Mouse (Mus musculus): Measurements from ENCODE around the gene Gm49378. TPM values are rescaled to one million over a fixed set of nuclear protein-coding genes. Genes with fewer than 3 reads are reported as not detected.

The Gm49378 gene
- polyA plus RNA-seq (2015; fragmentation: Illumina TruSeq; extraction: RNeasy Lipid Tissue Mini Kit (QIAGEN cat#74804); ENCODE audit: insufficient read depth, low replicate concordance) = 1.5 TPM

GRCm38 (mm10) chr14:55637795-55638194, at the start of gene Gm49378:
Gene Gm49378 (minus strand): TSS chr14:55637895.

GRCm38 (mm10) chr14:55681160-55682117, 43.7 kb upstream of the Gm49378 start, which contains the start of gene Tinf2:
Gene Tinf2 (minus strand): TSS chr14:55681820.

GRCm38 (mm10) chr14:55671833-55672740, 34.4 kb upstream of the Gm49378 start, which contains the start of the genes Gmpr2 and Nedd8:
Gene Gmpr2 (plus strand): TSS chr14:55671941.
Gene Nedd8 (minus strand): TSS chr14:55672124.

GRCm38 (mm10) chr14:55659960-55660573, 22.4 kb upstream of the Gm49378 start, which contains the start of gene Mdp1:
Gene Mdp1 (minus strand): TSS chr14:55660508.

GRCm38 (mm10) chr14:55649884-55650283, 12.2 kb upstream of the Gm49378 start, which contains the start of gene Tssk4:
Gene Tssk4 (plus strand): TSS chr14:55650184.

GRCm38 (mm10) chr14:55643060-55643907, 5.6 kb upstream of the Gm49378 start, which contains the start of gene Tm9sf1:
Gene Tm9sf1 (minus strand): TSS chr14:55643806.

GRCm38 (mm10) chr14:55635523-55636007, 2.1 kb downstream of the Gm49378 start, which contains the start of gene Ipo4:
Gene Ipo4 (minus strand): TSS chr14:55635957.

GRCm38 (mm10) chr14:55617822-55618221, 19.9 kb downstream of the Gm49378 start, which contains the start of gene Rec8:
Gene Rec8 (plus strand): TSS chr14:55618037.

GRCm38 (mm10) chr14:55603271-55603632, 34.4 kb downstream of the Gm49378 start, which contains the start of gene Irf9:
Gene Irf9 (plus strand): TSS chr14:55603571.

GRCm38 (mm10) chr14:55591331-55591891, 46.3 kb downstream of the Gm49378 start, which contains the start of gene Rnf31:
Gene Rnf31 (plus strand): TSS chr14:55591708.

GRCm38 (mm10) chr14:55590748-55591330, 46.9 kb downstream of the Gm49378 start, which contains the start of gene Psme2:
Gene Psme2 (minus strand): TSS chr14:55591113.

GRCm38 (mm10) chr14:55584702-55585565, 52.8 kb downstream of the Gm49378 start, which contains the start of gene Emc9:
Gene Emc9 (minus strand): TSS chr14:55585302.

Other genes with a start within 250 kb of the Gm49378 start
- gene Dhrs4, start 159.1 kb downstream of the Gm49378 start, polyA plus RNA-seq (2015; fragmentation: Illumina TruSeq; extraction: RNeasy Lipid Tissue Mini Kit (QIAGEN cat#74804); ENCODE audit: insufficient read depth, low replicate concordance) = 26.8 TPM
- gene Carmil3, start 147.2 kb downstream of the Gm49378 start, polyA plus RNA-seq (2015; fragmentation: Illumina TruSeq; extraction: RNeasy Lipid Tissue Mini Kit (QIAGEN cat#74804); ENCODE audit: insufficient read depth, low replicate concordance) = 0.87 TPM
- gene Cpne6, start 127.5 kb downstream of the Gm49378 start, polyA plus RNA-seq (2015; fragmentation: Illumina TruSeq; extraction: RNeasy Lipid Tissue Mini Kit (QIAGEN cat#74804); ENCODE audit: insufficient read depth, low replicate concordance) = not detected
- gene Nrl, start 112.9 kb downstream of the Gm49378 start, polyA plus RNA-seq (2015; fragmentation: Illumina TruSeq; extraction: RNeasy Lipid Tissue Mini Kit (QIAGEN cat#74804); ENCODE audit: insufficient read depth, low replicate concordance) = not detected
- 23.0 TPM for gene Pck2, start 97.6 kb downstream of the Gm49378 start, polyA plus RNA-seq (2015; fragmentation: Illumina TruSeq; extraction: RNeasy Lipid Tissue Mini Kit (QIAGEN cat#74804); ENCODE audit: insufficient read depth, low replicate concordance)
- gene Dcaf11, start 77.9 kb downstream of the Gm49378 start, polyA plus RNA-seq (2015; fragmentation: Illumina TruSeq; extraction: RNeasy Lipid Tissue Mini Kit (QIAGEN cat#74804); ENCODE audit: insufficient read depth, low replicate concordance) = 64.7 TPM
- gene A730061H03Rik, start 77.5 kb downstream of the Gm49378 start, polyA plus RNA-seq (2015; fragmentation: Illumina TruSeq; extraction: RNeasy Lipid Tissue Mini Kit (QIAGEN cat#74804); ENCODE audit: insufficient read depth, low replicate concordance) = not detected
- not detected for gene Fitm1, start 62.3 kb downstream of the Gm49378 start, polyA plus RNA-seq (2015; fragmentation: Illumina TruSeq; extraction: RNeasy Lipid Tissue Mini Kit (QIAGEN cat#74804); ENCODE audit: insufficient read depth, low replicate concordance)
- gene Psme1, start 59.8 kb downstream of the Gm49378 start, polyA plus RNA-seq (2015; fragmentation: Illumina TruSeq; extraction: RNeasy Lipid Tissue Mini Kit (QIAGEN cat#74804); ENCODE audit: insufficient read depth, low replicate concordance) = 474 TPM
- 11.9 TPM for gene Emc9, start 52.6 kb downstream of the Gm49378 start, polyA plus RNA-seq (2015; fragmentation: Illumina TruSeq; extraction: RNeasy Lipid Tissue Mini Kit (QIAGEN cat#74804); ENCODE audit: insufficient read depth, low replicate concordance)
- 451 TPM for gene Psme2, start 46.8 kb downstream of the Gm49378 start, polyA plus RNA-seq (2015; fragmentation: Illumina TruSeq; extraction: RNeasy Lipid Tissue Mini Kit (QIAGEN cat#74804); ENCODE audit: insufficient read depth, low replicate concordance)
- 67.4 TPM for gene Rnf31, start 46.2 kb downstream of the Gm49378 start, polyA plus RNA-seq (2015; fragmentation: Illumina TruSeq; extraction: RNeasy Lipid Tissue Mini Kit (QIAGEN cat#74804); ENCODE audit: insufficient read depth, low replicate concordance)
- gene Irf9, start 34.3 kb downstream of the Gm49378 start, polyA plus RNA-seq (2015; fragmentation: Illumina TruSeq; extraction: RNeasy Lipid Tissue Mini Kit (QIAGEN cat#74804); ENCODE audit: insufficient read depth, low replicate concordance) = 106 TPM
- 2.6 TPM for gene Rec8, start 19.9 kb downstream of the Gm49378 start, polyA plus RNA-seq (2015; fragmentation: Illumina TruSeq; extraction: RNeasy Lipid Tissue Mini Kit (QIAGEN cat#74804); ENCODE audit: insufficient read depth, low replicate concordance)
- gene Ipo4, start 1.9 kb downstream of the Gm49378 start, polyA plus RNA-seq (2015; fragmentation: Illumina TruSeq; extraction: RNeasy Lipid Tissue Mini Kit (QIAGEN cat#74804); ENCODE audit: insufficient read depth, low replicate concordance) = 21.3 TPM
- gene Tm9sf1, start 5.9 kb upstream of the Gm49378 start, polyA plus RNA-seq (2015; fragmentation: Illumina TruSeq; extraction: RNeasy Lipid Tissue Mini Kit (QIAGEN cat#74804); ENCODE audit: insufficient read depth, low replicate concordance) = 57.7 TPM
- gene Tssk4, start 12.3 kb upstream of the Gm49378 start, polyA plus RNA-seq (2015; fragmentation: Illumina TruSeq; extraction: RNeasy Lipid Tissue Mini Kit (QIAGEN cat#74804); ENCODE audit: insufficient read depth, low replicate concordance) = 1.7 TPM
- gene Mdp1, start 22.6 kb upstream of the Gm49378 start, polyA plus RNA-seq (2015; fragmentation: Illumina TruSeq; extraction: RNeasy Lipid Tissue Mini Kit (QIAGEN cat#74804); ENCODE audit: insufficient read depth, low replicate concordance) = 71.8 TPM
- gene Gmpr2, start 34.0 kb upstream of the Gm49378 start, polyA plus RNA-seq (2015; fragmentation: Illumina TruSeq; extraction: RNeasy Lipid Tissue Mini Kit (QIAGEN cat#74804); ENCODE audit: insufficient read depth, low replicate concordance) = 54.9 TPM
- 226 TPM for gene Nedd8, start 34.2 kb upstream of the Gm49378 start, polyA plus RNA-seq (2015; fragmentation: Illumina TruSeq; extraction: RNeasy Lipid Tissue Mini Kit (QIAGEN cat#74804); ENCODE audit: insufficient read depth, low replicate concordance)
- gene Tinf2, start 43.9 kb upstream of the Gm49378 start, polyA plus RNA-seq (2015; fragmentation: Illumina TruSeq; extraction: RNeasy Lipid Tissue Mini Kit (QIAGEN cat#74804); ENCODE audit: insufficient read depth, low replicate concordance) = 54.5 TPM
- 15.3 TPM for gene Tgm1, start 76.0 kb upstream of the Gm49378 start, polyA plus RNA-seq (2015; fragmentation: Illumina TruSeq; extraction: RNeasy Lipid Tissue Mini Kit (QIAGEN cat#74804); ENCODE audit: insufficient read depth, low replicate concordance)
- 19.2 TPM for gene Rabggta, start 84.4 kb upstream of the Gm49378 start, polyA plus RNA-seq (2015; fragmentation: Illumina TruSeq; extraction: RNeasy Lipid Tissue Mini Kit (QIAGEN cat#74804); ENCODE audit: insufficient read depth, low replicate concordance)
- gene Dhrs1, start 107.8 kb upstream of the Gm49378 start, polyA plus RNA-seq (2015; fragmentation: Illumina TruSeq; extraction: RNeasy Lipid Tissue Mini Kit (QIAGEN cat#74804); ENCODE audit: insufficient read depth, low replicate concordance) = 90.3 TPM
- 22.0 TPM for gene Nop9, start 107.8 kb upstream of the Gm49378 start, polyA plus RNA-seq (2015; fragmentation: Illumina TruSeq; extraction: RNeasy Lipid Tissue Mini Kit (QIAGEN cat#74804); ENCODE audit: insufficient read depth, low replicate concordance)
- not detected for gene Cideb, start 120.6 kb upstream of the Gm49378 start, polyA plus RNA-seq (2015; fragmentation: Illumina TruSeq; extraction: RNeasy Lipid Tissue Mini Kit (QIAGEN cat#74804); ENCODE audit: insufficient read depth, low replicate concordance)
- 0.28 TPM for gene Ltb4r2, start 123.5 kb upstream of the Gm49378 start, polyA plus RNA-seq (2015; fragmentation: Illumina TruSeq; extraction: RNeasy Lipid Tissue Mini Kit (QIAGEN cat#74804); ENCODE audit: insufficient read depth, low replicate concordance)
- gene Ltb4r1, start 128.1 kb upstream of the Gm49378 start, polyA plus RNA-seq (2015; fragmentation: Illumina TruSeq; extraction: RNeasy Lipid Tissue Mini Kit (QIAGEN cat#74804); ENCODE audit: insufficient read depth, low replicate concordance) = 1.8 TPM
- 3.7 TPM for gene Adcy4, start 146.2 kb upstream of the Gm49378 start, polyA plus RNA-seq (2015; fragmentation: Illumina TruSeq; extraction: RNeasy Lipid Tissue Mini Kit (QIAGEN cat#74804); ENCODE audit: insufficient read depth, low replicate concordance)
- 53.5 TPM for gene Ripk3, start 151.0 kb upstream of the Gm49378 start, polyA plus RNA-seq (2015; fragmentation: Illumina TruSeq; extraction: RNeasy Lipid Tissue Mini Kit (QIAGEN cat#74804); ENCODE audit: insufficient read depth, low replicate concordance)
- gene Nfatc4, start 185.2 kb upstream of the Gm49378 start, polyA plus RNA-seq (2015; fragmentation: Illumina TruSeq; extraction: RNeasy Lipid Tissue Mini Kit (QIAGEN cat#74804); ENCODE audit: insufficient read depth, low replicate concordance) = 3.8 TPM
- gene Nynrin, start 216.1 kb upstream of the Gm49378 start, polyA plus RNA-seq (2015; fragmentation: Illumina TruSeq; extraction: RNeasy Lipid Tissue Mini Kit (QIAGEN cat#74804); ENCODE audit: insufficient read depth, low replicate concordance) = 2.3 TPM
- gene Cbln3, start 246.5 kb upstream of the Gm49378 start, polyA plus RNA-seq (2015; fragmentation: Illumina TruSeq; extraction: RNeasy Lipid Tissue Mini Kit (QIAGEN cat#74804); ENCODE audit: insufficient read depth, low replicate concordance) = 0.12 TPM
- gene Khnyn, start 247.1 kb upstream of the Gm49378 start, polyA plus RNA-seq (2015; fragmentation: Illumina TruSeq; extraction: RNeasy Lipid Tissue Mini Kit (QIAGEN cat#74804); ENCODE audit: insufficient read depth, low replicate concordance) = 59.4 TPM